Mouse (Mus musculus) stomach, embryonic 14.5 days (tissue): ENCODE results near the gene Olfr315. TPM values are rescaled to one million over a fixed set of nuclear protein-coding genes. Genes with fewer than 3 reads are reported as not detected.
"Not testable (repeated sequence)": the region's sequence is repeated elsewhere in the genome, so short reads cannot be mapped to it uniquely, and the experiment has no call there.

Source experiments
- ATAC-seq: fragments of 200-750 bp; cut with Nextera tagmentation; 2 replicates; pipeline ENCODE4 v1.8.0; 2017; ENCODE audit warnings: low read depth, moderate TSS enrichment; ENCODE audit not compliant: insufficient number of reproducible peaks, insufficient read depth, low FRiP score
- H3K27ac ChIP-seq: fragments of 300-500 bp; sonication (generic); 2 replicates; pipeline ENCODE4 v1.5.1; 2014; ENCODE audit warnings: mild to moderate bottlenecking, low read length, moderate library complexity, mixed read lengths
- H3K27me3 ChIP-seq: fragments of 300-500 bp; sonication (generic); 2 replicates; pipeline ENCODE4 v1.6.1; 2014; ENCODE audit warnings: low read length, control low read depth, mixed read lengths; ENCODE audit not compliant: control insufficient read depth, insufficient read depth
- H3K36me3 ChIP-seq: fragments of 300-500 bp; sonication (generic); 2 replicates; pipeline ENCODE4 v1.6.1; 2014; ENCODE audit warnings: mild to moderate bottlenecking, control low read depth, low read length, moderate library complexity, mixed read lengths; ENCODE audit not compliant: control insufficient read depth, insufficient read depth
- H3K4me1 ChIP-seq: fragments of 300-500 bp; sonication (generic); 2 replicates; pipeline ENCODE4 v1.6.1; 2014; ENCODE audit warnings: low read length, control low read depth, mixed read lengths; ENCODE audit not compliant: control insufficient read depth, insufficient read depth
- H3K4me2 ChIP-seq: fragments of 300-500 bp; sonication (generic); replicated peaks from 2 replicates; pipeline ENCODE4 v1.6.1; 2014; ENCODE audit warnings: low read depth, low read length, control low read depth
- H3K4me3 ChIP-seq: fragments of 300-500 bp; sonication (generic); 2 replicates; pipeline ENCODE4 v1.5.1; 2014; ENCODE audit warnings: low read depth, low read length, control low read depth
- H3K9ac ChIP-seq: fragments of 300-500 bp; sonication (generic); replicated peaks from 2 replicates; pipeline ENCODE4 v1.6.1; 2014; ENCODE audit warnings: low read depth, mild to moderate bottlenecking, control low read depth, low read length, moderate library complexity, mixed read lengths
- H3K9me3 ChIP-seq: fragments of 300-500 bp; sonication (generic); 2 replicates; pipeline ENCODE4 v1.6.1; 2016; ENCODE audit warnings: low read depth, low read length, control low read depth; ENCODE audit not compliant: control insufficient read depth
- WGBS: fragments of 180-500 bp; shearing (Covaris S2); extraction: QIAGEN DNeasy Blood & Tissue Kit; methylation state at CpG from one replicate; pipeline ENCODE4 v1.1.7; 2014; 5-methylcytosine and 5-hydroxymethylcytosine counted together
- polyA plus RNA-seq: library from polyadenylated mRNA; unstranded; fragments of >200 nt; fragmentation: Nextera tagmentation; extraction: Ambion mirVana; gene quantifications from 2 replicates; pipeline ENCODE4 v1.2.1, GENCODE M21; 2014

Gene Olfr315
- polyA plus RNA-seq: not detected in 2 replicates

- Histone ChIP-seq H3K27me3 (no peaks in the 10 kb centered on the region), H3K4me1 (no peaks in the 10 kb centered on the region), H3K9ac (no peak within 1 kb of the TSS), H3K4me3 (no peak within 1 kb of the TSS), H3K4me2 (no peak within 1 kb of the TSS), H3K9me3 (no peaks in the 10 kb centered on the region), H3K36me3 (no peaks in the 10 kb centered on the region), H3K27ac (no peak within 1 kb of the TSS)
- ATAC-seq: no peak
Measured at GRCm38 (mm10) chr11:58772888-58773287, at the start of gene Olfr315. TSS of gene Olfr315 (plus strand) at chr11:58773188.

DNA sequence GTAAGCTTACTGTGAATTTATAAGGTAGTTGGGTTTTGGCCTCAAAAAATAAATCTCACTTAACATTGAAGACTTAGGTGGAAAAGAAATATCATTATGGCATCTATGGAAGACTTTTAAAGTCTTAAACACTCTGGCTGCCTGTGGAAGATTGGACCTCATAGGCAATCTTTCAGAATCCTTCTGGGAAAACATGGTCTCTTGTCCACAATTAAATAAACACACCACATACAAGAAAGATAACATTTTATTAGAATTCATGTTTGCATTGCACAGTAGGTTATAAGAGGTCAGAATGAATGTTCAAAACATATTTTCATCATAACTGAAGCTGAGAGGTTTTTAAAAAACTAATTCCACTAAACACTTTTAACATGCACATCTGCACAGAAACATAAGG, 49.1 kb upstream of the Olfr315 start, which contains the start of gene Olfr318:
Olfr318 (minus strand) TSS at position 101 of the 400 bp plus-strand sequence.
- Histone ChIP-seq H3K4me3 (no peak within 1 kb of the TSS), H3K9me3 (no peaks in the 10 kb centered on the region), H3K27me3 (no peaks in the 10 kb centered on the region), H3K36me3 (no peaks in the 10 kb centered on the region), H3K9ac (no peak within 1 kb of the TSS), H3K4me1 (no peaks in the 10 kb centered on the region), H3K27ac (no peak within 1 kb of the TSS), H3K4me2 (no peak within 1 kb of the TSS)
- ATAC-seq: no peak

DNA sequence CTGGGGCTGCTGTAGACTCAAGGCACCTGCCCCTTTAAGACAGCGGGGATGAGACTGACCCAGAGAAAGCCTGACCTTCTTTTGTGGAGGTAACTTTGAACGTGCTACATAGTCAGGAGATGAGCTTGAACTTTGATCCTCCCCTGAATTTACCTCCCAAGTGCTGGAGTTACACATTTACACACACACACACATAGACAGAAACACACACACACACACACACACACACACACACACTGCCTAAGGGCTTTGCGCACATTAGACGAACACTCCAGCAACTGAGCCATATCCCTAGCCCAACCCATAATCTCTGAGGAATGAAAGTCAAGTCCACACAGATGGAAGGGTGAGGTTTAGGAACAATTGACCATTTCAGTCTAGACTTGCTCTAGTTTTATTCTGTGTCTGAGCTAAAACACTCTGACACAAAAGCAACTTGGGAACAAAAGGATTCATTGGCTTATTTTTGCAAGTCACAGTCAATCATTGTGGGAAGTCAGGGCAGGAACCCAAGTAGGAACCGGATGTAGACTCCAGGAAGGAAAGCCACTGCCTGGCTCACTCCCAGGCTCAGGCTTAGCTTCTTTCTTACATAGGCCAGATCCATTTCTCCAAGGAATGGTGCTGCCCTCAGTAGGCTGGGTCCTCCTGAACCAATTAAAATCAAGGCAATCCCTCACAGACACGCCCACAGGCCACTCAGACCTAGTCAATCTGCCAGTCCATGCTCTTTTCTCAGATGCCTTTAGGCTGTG, 44.9 kb upstream of the Olfr315 start:
- not testable (repeated sequence) for H3K4me3 ChIP-seq, H3K27me3 ChIP-seq, H3K27ac ChIP-seq, ATAC-seq, H3K36me3 ChIP-seq, H3K4me1 ChIP-seq, H3K9me3 ChIP-seq, H3K4me2 ChIP-seq, H3K9ac ChIP-seq
- WGBS: 75% methylated on average over 6 of the region's 6 CpGs

DNA sequence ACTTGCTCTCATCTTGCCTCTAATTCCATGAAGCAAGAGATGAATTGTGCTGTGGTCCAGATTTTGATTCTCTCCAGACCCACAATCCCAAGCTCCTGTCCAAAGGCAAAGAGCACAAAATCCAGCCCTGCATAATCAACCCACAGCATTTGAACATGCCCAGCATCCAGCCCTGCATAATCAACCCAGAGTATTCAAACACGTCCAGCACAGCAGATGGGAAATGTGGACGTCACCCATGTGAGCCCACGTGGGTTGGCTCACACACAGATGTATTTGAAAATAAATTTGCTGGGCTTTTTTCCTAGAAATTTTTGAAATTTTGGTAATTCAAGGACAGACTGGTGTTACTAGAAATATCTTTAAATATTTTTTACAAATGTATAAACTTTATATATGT, 39.6 kb upstream of the Olfr315 start:
- whole genome bisulfite sequencing: 60% methylated on average over 3 of the region's 3 CpGs
- H3K36me3 ChIP-seq: no peaks in the 10 kb centered on the region
- no peaks in the 10 kb centered on the region for H3K9me3 ChIP-seq
- H3K27me3 ChIP-seq: no peaks in the 10 kb centered on the region
- H3K27ac ChIP-seq: no peak overlapping the region
- no peak overlapping the region for H3K9ac ChIP-seq
- H3K4me2 ChIP-seq: no peak overlapping the region
- no peaks in the 10 kb centered on the region for H3K4me1 ChIP-seq
- no peak for ATAC-seq
- H3K4me3 ChIP-seq: no peak overlapping the region

DNA sequence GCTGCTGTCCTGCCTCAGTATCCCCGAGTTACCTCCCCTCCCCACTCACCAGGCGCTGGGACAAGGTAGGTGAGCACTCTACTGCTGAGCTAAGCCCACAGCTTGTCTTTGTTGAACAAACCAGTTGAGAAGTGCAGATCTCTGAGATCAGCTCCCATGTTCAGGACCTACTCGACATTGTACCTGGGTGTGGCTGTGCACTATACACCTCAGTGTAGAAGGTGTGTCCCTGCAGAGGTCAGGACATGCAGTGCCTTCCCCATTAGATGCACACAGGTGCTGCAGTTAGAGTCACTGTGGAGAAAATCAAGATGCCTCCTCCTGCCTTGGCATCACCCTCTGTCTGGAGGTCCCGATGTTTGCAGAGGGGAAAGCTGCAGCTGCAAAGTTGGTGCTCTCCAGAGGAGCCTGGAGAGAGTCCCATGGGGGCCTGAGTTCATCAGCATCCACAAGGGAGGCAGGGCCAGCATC, 34.2 kb upstream of the Olfr315 start, which contains the start of gene Olfr317:
Olfr317 (minus strand) TSS at position 421 of the 471 bp plus-strand sequence.
- Histone ChIP-seq H3K27ac (no peak within 1 kb of the TSS), H3K4me2 (no peak within 1 kb of the TSS), H3K36me3 (no peaks in the 10 kb centered on the region), H3K4me3 (no peak within 1 kb of the TSS), H3K4me1 (no peaks in the 10 kb centered on the region), H3K27me3 (no peaks in the 10 kb centered on the region), H3K9me3 (no peaks in the 10 kb centered on the region), H3K9ac (no peak within 1 kb of the TSS)
- WGBS: 63% methylated on average over 4 of the region's 4 CpGs
- no peak for ATAC-seq

GRCm38 (mm10) chr11:58751096-58751495, 21.9 kb upstream of the Olfr315 start:
- not testable (repeated sequence) for ATAC-seq, H3K4me2 ChIP-seq, H3K4me3 ChIP-seq, H3K27ac ChIP-seq, H3K4me1 ChIP-seq, H3K9me3 ChIP-seq, H3K27me3 ChIP-seq, H3K36me3 ChIP-seq, H3K9ac ChIP-seq
- whole genome bisulfite sequencing: 78% methylated on average over 18 of the region's 18 CpGs

- no peak for ATAC-seq
- Histone ChIP-seq H3K4me1 (no peaks in the 10 kb centered on the region), H3K36me3 (no peaks in the 10 kb centered on the region), H3K4me2 (no peak within 1 kb of the TSS), H3K4me3 (no peak within 1 kb of the TSS), H3K27ac (no peak within 1 kb of the TSS), H3K27me3 (no peaks in the 10 kb centered on the region), H3K9ac (no peak within 1 kb of the TSS), H3K9me3 (no peaks in the 10 kb centered on the region)
- 79% methylated on average over 2 of the region's 2 CpGs for WGBS
Measured at GRCm38 (mm10) chr11:58752434-58752833, 20.6 kb upstream of the Olfr315 start, which contains the start of gene Olfr316. TSS of gene Olfr316 (plus strand) at chr11:58752734.

DNA sequence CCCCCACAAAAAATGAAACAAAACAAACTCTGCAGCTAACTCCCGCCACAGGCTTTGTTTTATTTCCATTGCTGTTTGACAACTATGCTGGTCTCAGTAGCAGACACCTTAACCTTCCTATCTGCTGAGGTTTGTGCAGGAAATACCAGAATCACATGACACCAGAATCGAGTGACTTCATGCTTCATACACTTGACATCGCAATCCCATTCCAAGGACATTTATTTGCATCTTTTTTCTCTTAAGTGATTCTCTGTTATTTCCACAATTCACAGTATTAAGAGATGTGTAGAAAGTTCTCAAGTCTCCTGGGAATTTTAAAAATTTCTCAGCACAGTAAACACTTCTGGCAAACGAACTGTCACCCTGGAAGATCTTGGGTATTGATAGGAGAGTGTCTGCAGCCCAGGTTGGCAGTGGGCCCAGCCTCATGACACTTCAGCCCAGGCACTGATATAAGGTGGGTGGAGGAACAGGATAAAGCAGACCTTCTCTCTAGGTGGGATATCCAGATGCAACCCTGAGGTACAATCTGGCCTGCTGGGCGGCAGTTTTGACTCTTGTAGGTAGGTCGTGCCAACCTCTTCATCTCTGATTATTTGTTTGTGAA, 9.6 kb downstream of the Olfr315 start, which contains the start of gene Olfr314:
Olfr314 (plus strand) TSS at position 473 of the 610 bp plus-strand sequence.
- H3K27ac ChIP-seq: no peak within 1 kb of the TSS
- no peaks in the 10 kb centered on the region for H3K36me3 ChIP-seq
- no peaks in the 10 kb centered on the region for H3K4me1 ChIP-seq
- H3K9ac ChIP-seq: no peak within 1 kb of the TSS
- WGBS: 68% methylated on average over 6 of the region's 6 CpGs
- H3K4me2 ChIP-seq: no peak within 1 kb of the TSS
- no peaks in the 10 kb centered on the region for H3K9me3 ChIP-seq
- no peak for ATAC-seq
- H3K27me3 ChIP-seq: no peaks in the 10 kb centered on the region
- no peak within 1 kb of the TSS for H3K4me3 ChIP-seq
